Mouse (Mus musculus) adrenal gland, adult 2 months (tissue): ENCODE measurements around the gene Arl3. TPM values are rescaled to one million over a fixed set of nuclear protein-coding genes. Genes with fewer than 3 reads are reported as not detected.

Experiments
- DNase-seq: peaks from one replicate; pipeline ENCODE4 v3.0.0; 2021
- polyA plus RNA-seq: library from polyadenylated mRNA; depleted of rRNA; stranded (reverse); fragments of >200 nt; gene quantifications from 2 replicates; pipeline ENCODE4 v1.2.3, GENCODE M21; 2012; rRNA removed
- total RNA-seq, 2 experiments: library from RNA; stranded (reverse); gene quantifications; 2 replicates each; pipeline ENCODE4 v1.2.3; 2021

Gene Arl3
- total and polyA plus RNA-seq, 3 experiments, result 11.7 to 75.1 (median 51.6) TPM

- DNase-seq, result peak; percentile 94
Observed at GRCm38 (mm10) chr19:46501401-46502068, 71.5 kb downstream of the Arl3 start, which contains the start of gene Trim8. TSS of gene Trim8 (plus strand) at chr19:46501702.

GRCm38 (mm10) chr19:46500581-46501341 is 72.2 kb downstream of the Arl3 start:
- peak; percentile 69 for DNase-seq

- peak; percentile 97 for DNase-seq
Observed at GRCm38 (mm10) chr19:46499836-46500580, 73.0 kb downstream of the Arl3 start.

- DNase-seq, result no peak
Observed at GRCm38 (mm10) chr19:46499539-46499835, 73.5 kb downstream of the Arl3 start.

GRCm38 (mm10) chr19:46497230-46497629 is 75.8 kb downstream of the Arl3 start:
- no peak for DNase-seq

- peak; percentile 1 for DNase-seq
Observed at GRCm38 (mm10) chr19:46495136-46495535, 77.9 kb downstream of the Arl3 start.

- DNase-seq, result peak; percentile 24
Observed at GRCm38 (mm10) chr19:46490634-46491033, 82.4 kb downstream of the Arl3 start.

- DNase-seq, result no peak
Observed at GRCm38 (mm10) chr19:46489448-46489847, 83.5 kb downstream of the Arl3 start.

GRCm38 (mm10) chr19:46486709-46487108 is 86.3 kb downstream of the Arl3 start:
- no peak for DNase-seq

GRCm38 (mm10) chr19:46485847-46486246 is 87.2 kb downstream of the Arl3 start:
- DNase-seq, result no peak

GRCm38 (mm10) chr19:46484518-46484917 is 88.5 kb downstream of the Arl3 start:
- peak; percentile 93 for DNase-seq

- DNase-seq, result peak; percentile 63
Observed at GRCm38 (mm10) chr19:46483701-46484328, 89.2 kb downstream of the Arl3 start.

GRCm38 (mm10) chr19:46482896-46483516 is 90.0 kb downstream of the Arl3 start:
- DNase-seq, result no peak

- no peak for DNase-seq
Observed at GRCm38 (mm10) chr19:46481756-46482155, 91.2 kb downstream of the Arl3 start.

GRCm38 (mm10) chr19:46481352-46481751 is 91.6 kb downstream of the Arl3 start:
- no peak for DNase-seq

Other genes with a start within 250 kb of the Arl3 start
- 1 to 10 TPM; 7.3 to 7.9 TPM for gene Psd, start 246.0 kb downstream of the Arl3 start, total RNA-seq
- gene Psd, start 246.0 kb downstream of the Arl3 start, polyA plus RNA-seq, result 13.7 and 18.1 TPM in 2 replicates
- gene Fbxl15, start 245.0 kb downstream of the Arl3 start, total RNA-seq, result 10 to 100 TPM in 1 of 2 experiments, 1 to 10 TPM in 1; 6.7 to 12.1 TPM
- 41.6 and 60.3 TPM in 2 replicates for gene Fbxl15, start 245.0 kb downstream of the Arl3 start, polyA plus RNA-seq
- 10 to 100 TPM; 72.2 to 87.7 TPM for gene Cuedc2, start 234.5 kb downstream of the Arl3 start, total RNA-seq
- gene Cuedc2, start 234.5 kb downstream of the Arl3 start, polyA plus RNA-seq, result 41.3 and 42.5 TPM in 2 replicates
- gene Mfsd13a, start 232.1 kb downstream of the Arl3 start, total RNA-seq, result 1 to 10 TPM; 7.3 to 9.6 TPM
- 43.2 and 63.5 TPM in 2 replicates for gene Mfsd13a, start 232.1 kb downstream of the Arl3 start, polyA plus RNA-seq
- 1 to 10 TPM in 1 of 2 experiments, under 1 TPM in 1; 0.90 to 1.6 TPM for gene 2310034G01Rik, start 222.9 kb downstream of the Arl3 start, total RNA-seq
- gene 2310034G01Rik, start 222.9 kb downstream of the Arl3 start, polyA plus RNA-seq, result 1.7 and 2.8 TPM in 2 replicates
- gene Actr1a, start 177.4 kb downstream of the Arl3 start, total RNA-seq, result 100 to 1,000 TPM; 108 to 115 TPM
- gene Actr1a, start 177.4 kb downstream of the Arl3 start, polyA plus RNA-seq, result 85.2 and 87.2 TPM in 2 replicates
- 10 to 100 TPM; 17.4 to 24.6 TPM for gene Sufu, start 176.3 kb downstream of the Arl3 start, total RNA-seq
- gene Sufu, start 176.3 kb downstream of the Arl3 start, polyA plus RNA-seq, result 24.5 and 27.7 TPM in 2 replicates
- gene Trim8, start 71.5 kb downstream of the Arl3 start, total RNA-seq, result 10 to 100 TPM; 38.0 to 66.4 TPM
- gene Trim8, start 71.5 kb downstream of the Arl3 start, polyA plus RNA-seq, result 66.1 and 78.8 TPM in 2 replicates
- gene Sfxn2, start 167 bp upstream of the Arl3 start, total RNA-seq, result 10 to 100 TPM in 1 of 2 experiments, 1 to 10 TPM in 1; 7.7 to 12.7 TPM
- 3.7 and 4.6 TPM in 2 replicates for gene Sfxn2, start 167 bp upstream of the Arl3 start, polyA plus RNA-seq
- gene Wbp1l, start 25.9 kb upstream of the Arl3 start, total RNA-seq, result 100 to 1,000 TPM; 136 to 156 TPM
- 128 and 159 TPM in 2 replicates for gene Wbp1l, start 25.9 kb upstream of the Arl3 start, polyA plus RNA-seq
- gene Cyp17a1, start 100.0 kb upstream of the Arl3 start, total RNA-seq, result 1 to 10 TPM; 1.7 to 3.0 TPM
- gene Cyp17a1, start 100.0 kb upstream of the Arl3 start, polyA plus RNA-seq, result 0.18 and 0.19 TPM in 2 replicates
- 10 to 100 TPM; 13.5 to 14.5 TPM for gene Borcs7, start 116.7 kb upstream of the Arl3 start, total RNA-seq
- 2.3 and 2.9 TPM in 2 replicates for gene Borcs7, start 116.7 kb upstream of the Arl3 start, polyA plus RNA-seq
- gene As3mt, start 134.3 kb upstream of the Arl3 start, total RNA-seq, result 10 to 100 TPM; 89.0 to 94.8 TPM
- 11.3 and 14.3 TPM in 2 replicates for gene As3mt, start 134.3 kb upstream of the Arl3 start, polyA plus RNA-seq
- 10 to 100 TPM; 33.4 to 40.7 TPM for gene Cnnm2, start 188.4 kb upstream of the Arl3 start, total RNA-seq
- gene Cnnm2, start 188.4 kb upstream of the Arl3 start, polyA plus RNA-seq, result 34.9 and 49.2 TPM in 2 replicates